Mouse (Mus musculus) mouse embryonic stem cell (cell line): ENCODE measurements around the gene Calcoco2.

Experiments used
- in situ Hi-C, 2 experiments: fragments of 300-500 bp; cut with MboI; formaldehyde crosslinking; loops; 1 replicate in 1 of 2; 3 replicates in 1 of 2; pipeline ENCODE4 v1.14.3; 2019 to 2020; ENCODE audit warnings: low sequenced_read_pairs in 2 of 2, low pct_unique_long_range_greater_than_20kb in 1 of 2, mixed read lengths in 1 of 2; ENCODE audit not compliant: unreplicated experiment in 1 of 2

Calcoco2 gene

GRCm38 (mm10) chr11:96092674-96093291, 19.0 kb downstream of the Calcoco2 start:
- in situ Hi-C loops: loop anchor here in 1 of 2 experiments (5.0 kb wide), 2 partner anchors 40 to 140 kb away; partner anchors contain the start of gene Ttll6

GRCm38 (mm10) chr11:96091073-96091472, 20.7 kb downstream of the Calcoco2 start:
- in situ Hi-C loops: loop anchor here in 1 of 2 experiments (5.0 kb wide), 2 partner anchors 41 to 141 kb away; partner anchors contain the start of gene Ttll6

- in situ Hi-C loops: no loop called here
Measured at GRCm38 (mm10) chr11:96087981-96088380, 23.8 kb downstream of the Calcoco2 start.

GRCm38 (mm10) chr11:96082682-96083081, 29.1 kb downstream of the Calcoco2 start:
- in situ Hi-C loops: no loop called here

GRCm38 (mm10) chr11:96080736-96081135, 31.0 kb downstream of the Calcoco2 start:
- in situ Hi-C loops: no loop called here

GRCm38 (mm10) chr11:96076221-96077105, 35.3 kb downstream of the Calcoco2 start:
- in situ Hi-C loops: no loop called here

GRCm38 (mm10) chr11:96075509-96076220, 36.1 kb downstream of the Calcoco2 start, which contains the start of gene Atp5g1:
Gene Atp5g1, minus strand, starts transcription at chr11:96075670.
- in situ Hi-C loops: no loop called here

GRCm38 (mm10) chr11:96075177-96075508, 36.6 kb downstream of the Calcoco2 start:
- in situ Hi-C loops: no loop called here

- in situ Hi-C loops: no loop called here
Measured at GRCm38 (mm10) chr11:96074351-96075176, 37.2 kb downstream of the Calcoco2 start.

GRCm38 (mm10) chr11:96073295-96073993, 38.3 kb downstream of the Calcoco2 start:
- in situ Hi-C loops: no loop called here

GRCm38 (mm10) chr11:96071013-96071412, 40.8 kb downstream of the Calcoco2 start:
- in situ Hi-C loops: no loop called here

- in situ Hi-C loops: no loop called here
Measured at GRCm38 (mm10) chr11:96070353-96070752, 41.4 kb downstream of the Calcoco2 start.

GRCm38 (mm10) chr11:96068231-96068630, 43.5 kb downstream of the Calcoco2 start:
- in situ Hi-C loops: no loop called here

- in situ Hi-C loops: no loop called here
Measured at GRCm38 (mm10) chr11:96065215-96065911, 46.4 kb downstream of the Calcoco2 start, which contains the start of gene Ube2z. Gene Ube2z, minus strand, starts transcription at chr11:96065388.

- in situ Hi-C loops: no loop called here
Measured at GRCm38 (mm10) chr11:96064521-96065214, 47.1 kb downstream of the Calcoco2 start.

GRCm38 (mm10) chr11:96058309-96058708, 53.5 kb downstream of the Calcoco2 start:
- in situ Hi-C loops: no loop called here

GRCm38 (mm10) chr11:96050854-96051253, 60.9 kb downstream of the Calcoco2 start:
- in situ Hi-C loops: no loop called here
